Mouse (Mus musculus): ENCODE data around the gene Gm3252.
"Not testable (repeated sequence)": the region's sequence is repeated elsewhere in the genome, so short reads cannot be mapped to it uniquely, and the experiment has no call there.

Gm3252 gene

DNA sequence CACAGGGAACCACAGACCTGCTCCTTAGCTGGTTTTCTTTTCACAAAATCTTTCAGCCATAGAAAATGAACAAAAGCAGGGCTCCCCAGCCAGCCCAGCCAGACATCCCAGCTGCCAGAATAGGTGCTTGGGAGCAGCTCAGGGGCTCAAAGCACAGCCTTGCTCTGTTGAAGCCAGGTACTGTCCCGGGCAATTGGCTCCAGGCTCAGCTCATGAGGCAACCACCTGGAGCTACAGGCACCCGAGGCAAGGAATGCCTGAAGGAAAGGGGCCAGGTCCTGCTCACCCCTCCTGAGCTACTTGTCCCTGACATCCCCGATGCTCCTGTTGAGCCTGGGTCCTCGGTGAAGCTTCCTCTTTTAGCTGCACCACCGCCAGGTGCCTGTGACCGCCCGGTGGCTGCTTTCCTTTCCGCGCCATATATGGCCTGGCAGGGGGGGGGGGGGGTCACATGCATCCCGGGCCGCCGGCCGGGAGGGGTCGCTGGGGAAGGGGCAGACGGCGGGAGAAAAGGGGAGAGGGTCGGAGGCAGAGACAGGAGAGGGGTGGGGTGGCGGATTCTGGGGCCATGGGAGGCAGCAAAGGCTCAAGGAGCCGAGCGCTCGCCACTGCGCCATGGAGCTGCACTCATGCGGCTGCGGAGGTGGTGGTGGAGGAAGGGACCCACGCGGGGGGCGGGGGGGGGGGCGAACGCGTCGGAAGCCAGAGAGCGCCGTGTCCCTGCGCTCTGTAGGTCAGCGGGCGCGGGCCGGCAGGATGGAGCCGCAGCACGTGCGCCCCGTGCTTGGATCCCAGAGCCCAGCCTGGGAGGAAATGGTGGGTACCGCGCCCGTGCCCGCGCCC, at the start of gene Gm3252:
Gm3252 (plus strand) TSS at position 738 of the 843 bp plus-strand sequence.
- not testable (repeated sequence) for DNase-seq (ENCODE audit: low read depth, low spot score)

GRCm38 (mm10) chr14:4708938-4709337, 17.6 kb upstream of the Gm3252 start, which contains the start of gene Gm7876:
Gene Gm7876 (plus strand): TSS chr14:4709238.
- DNase-seq (ENCODE audit: low read depth, low spot score), result not testable (repeated sequence)

GRCm38 (mm10) chr14:4776037-4776436, 49.5 kb downstream of the Gm3252 start, which contains the start of gene Gm9602:
Gene Gm9602 (plus strand): TSS chr14:4776337.
- DNase-seq (ENCODE audit: low read depth, low spot score), result not testable (repeated sequence)

Data from 3T3-L1 (cell line).